Mouse (Mus musculus) intestine, postnatal 0 days (tissue): Measurements from ENCODE around the gene 0610030E20Rik. TPM values are rescaled to one million over a fixed set of nuclear protein-coding genes. Genes with fewer than 3 reads are reported as not detected.

ENCODE experiments used
- ATAC-seq: fragments of 200-750 bp; cut with Nextera tagmentation; 2 replicates; pipeline ENCODE4 v1.8.0; 2017; ENCODE audit warnings: mild to moderate bottlenecking, moderate TSS enrichment, moderate library complexity
- H3K27ac ChIP-seq: fragments of 300-500 bp; sonication (generic); 2 replicates; pipeline ENCODE4 v1.5.1; 2014; ENCODE audit warnings: mild to moderate bottlenecking, low read depth, low read length, moderate library complexity
- H3K27me3 ChIP-seq: fragments of 300-500 bp; sonication (generic); replicated peaks from 2 replicates; pipeline ENCODE4 v1.6.1; 2014; ENCODE audit warnings: low read length, mixed read lengths; ENCODE audit not compliant: control insufficient read depth, insufficient read depth
- H3K36me3 ChIP-seq: fragments of 300-500 bp; sonication (generic); 2 replicates; pipeline ENCODE4 v1.6.1; 2014; ENCODE audit warnings: mild to moderate bottlenecking, moderate library complexity; ENCODE audit not compliant: control insufficient read depth, insufficient read depth
- H3K4me1 ChIP-seq: fragments of 300-500 bp; sonication (generic); replicated peaks from 2 replicates; pipeline ENCODE4 v1.6.1; 2014; ENCODE audit warnings: antibody characterized with exemption, low read length, mixed read lengths; ENCODE audit not compliant: control insufficient read depth, insufficient read depth
- H3K4me2 ChIP-seq: fragments of 300-500 bp; sonication (generic); replicated peaks from 2 replicates; pipeline ENCODE4 v1.6.1; 2014; ENCODE audit warnings: low read depth, mild to moderate bottlenecking, moderate library complexity
- H3K4me3 ChIP-seq: fragments of 300-500 bp; sonication (generic); 2 replicates; pipeline ENCODE4 v1.5.1; 2014; ENCODE audit warnings: low read depth, low read length
- H3K9ac ChIP-seq: fragments of 300-500 bp; sonication (generic); 2 replicates; pipeline ENCODE4 v1.6.1; 2014; ENCODE audit warnings: mild to moderate bottlenecking, low read depth, low read length
- H3K9me3 ChIP-seq: fragments of 300-500 bp; sonication (generic); 2 replicates; pipeline ENCODE4 v1.6.1; 2016; ENCODE audit warnings: mixed run types; ENCODE audit not compliant: control insufficient read depth
- CTCF ChIP-seq: sonication (generic); IDR thresholded peaks from 2 replicates; pipeline ENCODE4 v1.5.1; 2016; ENCODE audit warnings: low read depth, mild to moderate bottlenecking, control low read depth, antibody characterized with exemption, moderate library complexity
- WGBS: fragments of 180-500 bp; shearing (Covaris S2); extraction: QIAGEN DNeasy Blood & Tissue Kit; methylation state at CpG from one replicate; pipeline ENCODE4 v1.1.7; 2014; 5-methylcytosine and 5-hydroxymethylcytosine counted together
- polyA plus RNA-seq: library from polyadenylated mRNA; unstranded; fragments of >200 nt; fragmentation: Nextera tagmentation; extraction: Ambion mirVana; gene quantifications from 2 replicates; pipeline ENCODE4 v1.2.1, GENCODE M21; 2015

Gene 0610030E20Rik
- polyA plus RNA-seq, 1 experiment from 2014 or later = 16.0 TPM

DNA sequence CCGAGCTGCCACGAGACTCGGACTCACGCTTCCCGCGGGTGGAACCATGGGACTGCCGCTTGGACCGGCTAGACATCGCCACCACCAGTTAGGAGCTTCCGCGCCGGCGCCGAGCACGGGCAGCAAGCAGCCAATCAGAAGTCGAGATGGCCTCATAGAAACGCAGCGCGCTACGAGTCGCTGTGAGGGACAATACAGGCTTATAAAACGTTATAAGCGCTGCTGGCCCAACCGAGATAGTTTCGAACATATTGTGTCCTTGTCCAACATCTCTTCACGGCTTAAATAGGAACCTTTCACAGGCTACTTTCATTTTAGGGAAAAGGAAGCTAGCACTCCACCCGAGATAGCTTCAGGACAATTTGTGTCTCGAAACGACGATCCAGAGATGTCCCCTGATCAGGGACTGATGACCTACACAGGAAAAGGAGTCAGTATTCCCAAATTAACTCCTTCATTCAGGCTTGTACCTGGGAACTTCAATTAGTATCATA lies 2.0 kb upstream of the 0610030E20Rik start, which contains the start of gene Usp39:
Usp39 (minus strand) TSS at position 111 of the 494 bp plus-strand sequence.
- Histone ChIP-seq H3K4me3 (peak within 1 kb of the TSS; percentile 85), H3K9ac (peak within 1 kb of the TSS; percentile 90), H3K4me1 (no peaks in the 10 kb centered on the region; the same call in 1 of the 2 replicates), H3K4me2 (peak within 1 kb of the TSS; percentile 87), H3K9me3 (no peaks in the 10 kb centered on the region), H3K27ac (peak within 1 kb of the TSS; percentile 77), H3K36me3 (peaks cover 16% of the 10 kb centered on the region), H3K27me3 (no peaks in the 10 kb centered on the region)
- no peak; the same call in 1 of the 2 replicates for TF ChIP-seq CTCF
- WGBS = under 1% methylated on average over 30 of the region's 30 CpGs
- peak; percentile 83 for ATAC-seq

DNA sequence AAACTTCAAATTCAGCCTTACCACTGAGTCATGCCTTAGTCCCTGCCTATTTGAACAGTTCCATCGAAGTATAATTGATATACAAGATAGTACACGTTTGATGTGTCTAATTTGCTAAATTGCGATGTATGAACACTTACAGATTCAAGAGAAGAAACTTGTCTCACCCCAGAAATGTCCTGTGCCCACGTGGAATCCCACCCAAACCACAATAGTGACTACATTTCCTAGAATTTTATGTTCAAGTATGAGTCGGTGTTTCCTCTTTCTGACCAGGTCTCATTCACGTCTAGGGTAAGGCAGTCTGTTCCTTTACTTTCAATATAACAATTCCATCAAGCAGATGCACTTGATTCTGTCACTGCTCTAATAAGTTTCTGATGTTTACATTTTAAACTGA lies 1.5 kb upstream of the 0610030E20Rik start:
- H3K9ac ChIP-seq = peak overlapping the region; percentile 90; the same call in 1 of the 2 replicates
- peak overlapping the region; percentile 85 for H3K4me3 ChIP-seq
- no peak overlapping the region for H3K27ac ChIP-seq

DNA sequence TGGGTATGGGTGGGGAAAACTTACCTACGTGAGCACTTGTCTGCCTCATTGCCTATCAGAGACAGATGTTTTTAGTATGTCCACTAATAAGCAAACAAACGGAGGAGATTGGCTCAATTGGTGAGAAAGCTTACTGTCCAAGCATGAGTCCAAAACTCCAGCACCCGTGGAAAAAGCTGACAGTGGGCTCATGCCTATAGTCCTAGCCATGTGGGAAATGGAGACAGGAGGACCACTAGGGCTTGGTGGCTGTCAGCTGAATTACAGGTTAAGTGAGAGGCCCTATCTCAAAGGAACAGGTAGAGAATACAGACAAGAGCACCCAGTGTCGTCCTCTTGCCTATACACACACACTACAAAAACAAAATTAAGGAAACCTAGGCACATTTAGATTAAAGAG lies 856 bp upstream of the 0610030E20Rik start:
- 87% methylated on average over 4 of the region's 4 CpGs for WGBS
- no peak for TF ChIP-seq CTCF
- Histone ChIP-seq H3K9ac (no peak overlapping the region), H3K4me1 (no peaks in the 10 kb centered on the region; the same call in 1 of the 2 replicates), H3K4me3 (no peak overlapping the region), H3K36me3 (peaks cover 22% of the 10 kb centered on the region), H3K27me3 (no peaks in the 10 kb centered on the region), H3K27ac (no peak overlapping the region), H3K9me3 (no peaks in the 10 kb centered on the region), H3K4me2 (no peak overlapping the region)
- ATAC-seq = no peak

More for the DNA sequence above, 1.5 kb upstream of the 0610030E20Rik start:
- no peaks in the 10 kb centered on the region; the same call in 1 of the 2 replicates for H3K4me1 ChIP-seq
- peak overlapping the region; percentile 87 for H3K4me2 ChIP-seq
- peaks cover 19% of the 10 kb centered on the region for H3K36me3 ChIP-seq
- H3K9me3 ChIP-seq = no peaks in the 10 kb centered on the region
- WGBS = 51% methylated on average over 6 of the region's 6 CpGs
- no peak for TF ChIP-seq CTCF
- no peaks in the 10 kb centered on the region for H3K27me3 ChIP-seq
- ATAC-seq = no peak

DNA sequence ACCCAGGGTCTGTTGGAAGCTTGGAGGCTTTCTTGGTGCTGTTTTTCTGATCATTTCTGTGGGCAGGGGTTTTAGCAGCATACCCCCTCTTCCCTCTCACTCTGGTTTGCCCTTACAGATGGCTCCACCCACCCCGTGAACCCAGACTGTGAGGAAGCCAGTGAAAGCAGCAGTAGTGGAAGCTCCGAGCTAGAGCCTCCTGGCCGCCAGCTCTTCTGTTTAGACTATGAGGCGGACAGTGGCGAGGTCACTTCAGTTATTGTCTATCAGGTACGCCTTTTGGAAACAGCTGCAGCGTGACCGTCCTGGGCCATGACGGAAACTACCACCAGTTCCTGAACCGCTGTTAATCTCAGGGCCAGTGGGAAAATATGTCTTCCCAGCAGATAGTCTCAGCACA lies 1.3 kb downstream of the 0610030E20Rik start:
- Histone ChIP-seq H3K4me3 (no peak overlapping the region), H3K4me2 (peak overlapping the region; percentile 94), H3K4me1 (no peaks in the 10 kb centered on the region; the same call in 1 of the 2 replicates), H3K36me3 (peaks cover 22% of the 10 kb centered on the region), H3K9ac (no peak overlapping the region), H3K9me3 (no peaks in the 10 kb centered on the region), H3K27ac (no peak overlapping the region), H3K27me3 (no peaks in the 10 kb centered on the region)
- no peak for TF ChIP-seq CTCF
- no peak for ATAC-seq
- WGBS = 68% methylated on average over 10 of the region's 10 CpGs

DNA sequence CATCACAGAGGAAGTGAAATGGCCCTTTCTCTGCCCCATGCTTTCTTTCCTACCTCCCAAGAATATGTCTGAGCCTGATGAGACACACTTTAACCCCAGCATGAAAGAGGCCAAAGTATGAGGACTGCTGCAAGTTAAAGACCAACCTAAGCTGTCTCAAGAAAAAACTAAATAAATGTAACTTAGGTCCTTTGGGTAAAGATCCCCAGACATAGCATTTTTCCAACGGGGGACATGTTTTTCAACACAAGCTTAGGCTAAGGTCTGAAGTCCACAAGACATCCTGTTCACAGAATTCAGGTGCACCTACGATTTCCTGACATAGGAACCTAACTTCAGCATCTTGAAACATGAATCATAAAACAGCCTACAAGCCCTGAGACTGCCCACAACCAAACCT lies 3.1 kb downstream of the 0610030E20Rik start:
- H3K27ac ChIP-seq = peak overlapping the region; percentile 28; the same call in 1 of the 2 replicates
- TF ChIP-seq CTCF = no peak
- H3K36me3 ChIP-seq = peaks cover 22% of the 10 kb centered on the region
- H3K4me2 ChIP-seq = no peak overlapping the region
- H3K9me3 ChIP-seq = no peaks in the 10 kb centered on the region
- H3K4me3 ChIP-seq = no peak overlapping the region
- H3K9ac ChIP-seq = no peak overlapping the region
- WGBS = 82% methylated on average over 2 of the region's 2 CpGs
- no peaks in the 10 kb centered on the region for H3K27me3 ChIP-seq
- H3K4me1 ChIP-seq = peaks cover 3% of the 10 kb centered on the region; the same call in 1 of the 2 replicates
- ATAC-seq = no peak

DNA sequence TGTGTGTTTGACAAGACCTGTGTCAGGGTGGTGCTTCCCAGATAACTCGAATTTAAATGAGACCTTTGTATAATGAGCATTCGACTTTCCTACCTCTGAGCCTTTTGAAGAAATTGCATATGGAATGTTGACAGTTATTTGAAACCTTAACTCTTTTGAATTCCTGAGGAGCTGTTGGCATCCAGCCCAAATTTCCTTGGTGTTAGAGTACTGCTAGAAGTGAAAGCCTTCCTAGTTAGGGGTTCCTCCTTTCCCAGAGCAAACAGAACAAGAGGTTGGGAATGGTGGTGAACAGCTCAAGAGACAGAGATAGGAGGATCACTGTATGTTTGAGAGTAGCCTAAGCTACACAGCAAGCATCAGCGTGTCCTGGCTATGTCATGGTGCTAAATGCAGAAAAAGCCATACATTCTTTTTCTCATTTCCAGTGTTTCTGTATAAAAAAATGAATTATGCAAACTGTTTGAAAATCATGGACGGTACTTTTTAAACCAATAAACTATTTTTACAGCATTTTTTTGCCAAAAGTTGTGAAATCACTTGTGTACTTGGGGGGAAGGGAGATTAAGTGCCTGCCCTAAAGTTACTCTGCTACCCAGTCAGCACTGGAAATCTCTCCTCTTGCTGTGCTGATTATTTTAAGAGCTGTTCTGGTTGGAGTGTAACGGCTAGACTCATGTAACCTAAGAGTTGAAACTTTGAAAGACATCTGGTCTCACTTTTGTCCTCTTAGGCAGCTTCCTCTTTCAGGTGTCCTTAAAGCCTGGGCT lies 5.7 kb downstream of the 0610030E20Rik start:
- Histone ChIP-seq H3K9me3 (no peaks in the 10 kb centered on the region), H3K36me3 (peaks cover 22% of the 10 kb centered on the region), H3K27me3 (no peaks in the 10 kb centered on the region), H3K9ac (no peak overlapping the region), H3K4me3 (no peak overlapping the region), H3K27ac (no peak overlapping the region), H3K4me2 (no peak overlapping the region), H3K4me1 (peaks cover 3% of the 10 kb centered on the region; the same call in 1 of the 2 replicates)
- ATAC-seq = no peak
- WGBS = 62% methylated on average over 5 of the region's 5 CpGs
- no peak for TF ChIP-seq CTCF
